Mouse (Mus musculus): ENCODE results near the gene Nipal3.

DNA sequence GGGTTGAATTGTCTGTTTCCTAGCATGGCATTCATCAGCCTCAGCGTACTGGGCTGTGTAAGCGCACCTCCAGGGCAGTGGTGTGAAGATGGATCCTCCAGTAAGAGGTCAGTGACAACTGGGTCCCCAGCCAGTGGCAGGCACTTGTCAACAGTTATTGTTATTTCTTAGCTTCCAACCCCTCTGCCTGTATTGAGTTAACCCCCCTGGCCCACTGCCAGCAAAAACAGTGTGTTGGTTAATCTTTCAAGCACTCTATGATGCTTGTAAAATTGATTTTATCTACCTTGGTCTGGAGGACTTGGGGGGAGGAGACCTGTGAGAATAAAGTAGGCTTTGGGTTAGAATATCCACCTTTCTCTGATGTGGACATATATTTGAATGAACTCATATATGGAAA is 49.4 kb upstream of the Nipal3 start:
- TF ChIP-seq UBTF (IDR thresholded peaks at IDR 0.05; ENCODE audit: borderline replicate concordance, insufficient read depth, low read depth, low read length) (no peak), EP300 (IDR thresholded peaks at IDR 0.05; ENCODE audit: low read depth in 1 of 2, low read length in 2 of 2) (no peak), GATA1 (IDR thresholded peaks at IDR 0.05; ENCODE audit: low read depth, low read length) (no peak), POLR2A (IDR thresholded peaks at IDR 0.05; ENCODE audit: control insufficient read depth in 1 of 2, insufficient read depth in 1 of 2, low read depth in 1 of 2, low read length in 2 of 2, poor library complexity in 1 of 2) (no peak), CTCF (IDR thresholded peaks at IDR 0.05 in 2 of 3, conservative IDR thresholded peaks at IDR 0.05 in 1 of 3; ENCODE audit: control insufficient read depth in 1 of 3, insufficient read depth in 1 of 3, low read depth in 2 of 3, low read length in 3 of 3, poor library complexity in 1 of 3, severe bottlenecking in 1 of 3) (no peak), SIN3A (IDR thresholded peaks at IDR 0.05; ENCODE audit: low read length) (no peak), JUND (IDR thresholded peaks at IDR 0.05; ENCODE audit: low read depth, low read length) (no peak), USF1 (IDR thresholded peaks at IDR 0.05; ENCODE audit: low read depth, low read length) (no peak), USF2 (IDR thresholded peaks at IDR 0.05; ENCODE audit: borderline replicate concordance in 1 of 2, insufficient read depth in 1 of 2, low read depth in 1 of 2, low read length in 2 of 2) (no peak), ZC3H11A (IDR thresholded peaks at IDR 0.05; ENCODE audit: low read depth, low read length) (no peak)
